Mouse (Mus musculus) testis, postnatal 10 days (tissue): Measurements from ENCODE around the gene Rpl3.

Source experiments
- DNase-seq: peaks from one replicate; pipeline ENCODE4 v3.0.0; 2021; ENCODE audit warnings: low spot score

Rpl3 gene

DNA sequence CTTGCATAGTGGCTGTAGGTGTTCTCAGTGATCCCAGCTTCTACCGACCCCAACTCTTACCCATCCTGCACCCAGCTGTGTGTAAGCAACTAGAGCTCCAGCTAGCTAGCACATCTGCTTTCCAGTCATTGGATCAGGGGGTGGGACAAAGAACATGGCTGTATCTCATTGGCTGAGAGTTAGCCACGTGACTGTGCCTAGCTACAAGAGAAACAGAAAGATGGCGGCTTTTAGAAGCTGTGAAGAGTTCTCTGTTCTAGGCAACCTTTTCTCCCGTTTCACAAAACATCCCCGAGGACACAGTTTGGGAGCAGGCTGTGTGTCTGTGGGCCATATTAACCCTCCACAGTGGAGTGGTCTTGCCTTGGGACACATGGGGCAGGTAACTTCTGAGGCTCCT lies 23.6 kb upstream of the Rpl3 start:
- DNase-seq = peak; percentile 47

DNA sequence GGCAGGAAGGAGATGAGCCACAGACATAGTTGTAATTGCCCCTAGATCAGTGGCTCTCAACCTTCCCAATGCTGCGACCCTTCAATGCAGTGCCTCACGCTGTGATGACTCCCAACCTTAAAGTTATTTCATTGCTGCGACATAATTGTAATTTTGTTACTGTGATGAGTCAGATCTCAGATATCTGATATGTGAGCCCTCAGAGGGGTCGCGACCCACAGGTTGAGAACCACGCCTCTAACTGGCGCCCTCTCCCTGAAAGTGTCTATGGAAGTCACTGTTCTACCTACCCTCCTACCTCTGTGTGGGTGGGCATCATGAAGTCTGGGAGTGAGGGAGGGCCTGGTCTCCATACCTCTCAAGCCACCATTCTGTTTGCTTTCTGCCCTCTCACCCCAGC lies 22.7 kb upstream of the Rpl3 start:
- DNase-seq = no peak

DNA sequence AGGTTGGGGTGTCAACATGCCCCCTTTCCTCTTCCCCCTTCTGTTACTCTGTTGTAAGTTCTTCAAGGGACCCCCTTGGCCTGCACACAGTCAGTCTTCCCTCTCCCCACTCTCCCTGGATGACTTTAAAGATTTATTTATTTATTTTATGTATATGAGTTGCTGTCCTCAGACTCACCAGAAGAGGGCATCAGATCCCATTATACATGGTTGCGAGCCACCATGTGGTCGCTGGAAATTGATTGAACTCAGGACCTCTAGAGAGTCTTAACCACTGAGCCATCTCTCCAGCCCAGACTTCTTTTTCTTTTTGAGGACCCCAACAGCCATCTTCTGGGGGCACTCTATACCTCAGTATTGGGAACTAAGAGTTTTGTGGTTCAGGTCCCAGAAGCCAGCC lies 20.8 kb upstream of the Rpl3 start:
- no peak for DNase-seq

DNA sequence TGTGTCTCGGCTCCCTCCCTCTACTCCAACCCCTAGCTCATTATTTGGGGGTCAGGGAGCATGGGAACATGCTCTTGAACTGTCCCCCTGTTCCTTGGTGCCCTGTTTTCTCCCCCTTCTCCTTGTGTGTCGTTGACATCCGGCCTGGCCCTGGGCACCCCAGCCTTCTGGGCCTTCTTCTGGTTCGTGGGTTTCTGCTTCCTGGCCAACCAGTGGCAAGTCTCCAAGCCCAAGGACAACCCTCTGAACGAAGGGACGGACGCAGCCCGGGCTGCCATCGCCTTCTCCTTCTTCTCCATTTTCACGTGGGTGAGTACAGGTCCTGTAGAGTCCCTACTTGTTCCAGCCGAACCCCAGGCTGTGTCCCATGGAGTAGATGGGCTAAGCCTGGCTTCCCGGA lies 19.8 kb upstream of the Rpl3 start:
- no peak for DNase-seq

DNA sequence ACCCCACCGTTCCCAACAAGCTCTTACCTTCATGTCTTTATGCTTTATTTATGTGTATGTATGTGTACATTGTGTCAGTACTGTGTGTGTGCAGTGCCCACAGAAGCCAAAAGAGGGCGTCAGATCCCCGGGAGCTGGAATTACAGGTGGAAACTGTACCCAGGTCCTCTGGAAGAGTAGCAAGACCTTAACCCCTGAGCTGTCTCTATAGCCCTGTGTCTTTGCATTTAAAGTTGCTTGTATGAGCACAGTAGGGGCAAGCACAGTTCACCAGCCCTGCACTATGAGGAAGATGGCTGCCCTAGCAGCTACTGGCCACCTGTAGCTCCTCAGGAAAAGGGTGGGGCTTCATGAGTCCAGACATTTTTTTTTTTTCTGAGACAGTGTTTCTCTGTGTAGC lies 15.9 kb upstream of the Rpl3 start:
- DNase-seq = peak; percentile 36

DNA sequence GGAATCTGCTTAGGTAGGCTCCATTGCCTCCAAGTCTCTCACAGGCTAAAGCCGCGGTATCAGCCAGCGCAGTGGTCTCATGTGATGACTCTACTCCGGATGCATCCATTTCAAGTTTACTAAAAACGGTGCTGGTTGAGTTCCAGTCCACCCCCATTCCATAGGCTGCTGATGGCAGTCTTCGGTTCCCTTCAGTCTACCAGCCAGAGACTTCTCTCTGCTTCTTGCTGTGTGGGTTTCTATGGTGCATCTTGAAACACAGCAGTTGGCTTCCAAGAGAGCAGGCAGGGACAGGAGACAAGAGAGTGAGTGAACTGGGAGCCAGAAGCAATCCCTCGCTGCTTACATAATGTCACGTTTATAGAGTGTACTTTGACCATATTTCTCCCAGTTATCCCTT lies 15.5 kb upstream of the Rpl3 start:
- DNase-seq = no peak

DNA sequence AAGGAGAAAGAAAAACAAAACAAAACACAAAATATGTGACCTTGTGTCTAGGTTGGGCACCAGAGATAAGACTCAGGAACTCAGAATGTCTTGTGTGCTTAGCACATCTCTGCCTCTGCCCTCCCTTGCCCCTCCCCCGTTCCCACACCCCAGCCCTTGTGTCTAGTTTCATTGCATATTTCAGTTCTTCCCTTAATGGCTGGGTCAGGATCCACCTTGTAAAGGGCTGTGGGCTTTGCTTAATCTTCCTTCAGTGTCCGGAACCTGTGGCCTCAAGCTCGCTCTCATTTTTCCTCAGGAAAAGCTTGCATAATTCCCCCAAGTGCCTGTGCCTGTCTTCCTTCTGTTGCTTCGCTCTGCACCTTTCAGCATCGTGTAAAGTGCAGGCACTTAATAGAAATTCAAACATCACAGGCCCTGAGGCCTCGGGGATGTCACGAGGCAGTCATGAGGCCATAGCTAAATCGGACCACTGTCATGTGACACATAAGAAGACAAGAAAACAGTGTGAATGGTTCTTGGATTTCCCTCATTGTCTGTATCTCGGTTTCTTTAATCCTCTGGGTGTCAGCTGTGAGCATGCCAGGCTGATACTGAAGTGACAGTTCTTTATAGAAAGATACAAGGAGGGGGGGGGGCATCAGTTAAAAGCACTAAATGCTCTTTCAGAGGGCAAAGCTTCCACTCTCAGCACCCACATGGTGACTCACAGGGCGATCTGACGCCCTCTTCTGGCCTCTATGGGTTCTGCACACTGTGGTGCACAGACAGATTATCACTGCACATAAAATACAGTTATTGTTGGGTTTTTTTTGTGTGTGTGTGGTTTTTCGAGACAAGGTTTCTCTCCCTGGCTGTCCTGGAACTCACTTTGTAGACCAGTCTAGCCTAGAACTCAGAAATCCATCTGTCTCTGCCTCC lies 14.1 kb upstream of the Rpl3 start:
- DNase-seq = peak; percentile 67

DNA sequence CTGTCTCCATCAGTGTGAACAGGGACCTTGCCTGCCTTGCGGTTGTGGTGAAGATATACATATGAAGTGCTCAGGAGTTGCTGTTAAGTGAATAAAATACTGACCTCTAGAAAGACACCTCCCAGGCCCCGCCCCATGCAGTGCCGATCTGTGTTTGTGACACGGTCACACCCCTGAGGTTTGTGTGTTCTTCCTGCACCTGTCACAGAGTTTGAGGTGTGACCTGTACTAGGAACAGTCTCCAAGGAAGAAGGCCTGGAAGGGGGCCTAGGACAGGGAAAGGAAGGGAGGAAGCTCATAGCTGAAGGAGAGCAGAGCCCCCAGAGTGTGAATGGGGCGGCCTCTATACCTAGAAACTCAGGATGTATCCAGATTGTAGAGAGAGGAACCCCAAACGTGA lies 10.8 kb upstream of the Rpl3 start:
- DNase-seq = peak; percentile 40

DNA sequence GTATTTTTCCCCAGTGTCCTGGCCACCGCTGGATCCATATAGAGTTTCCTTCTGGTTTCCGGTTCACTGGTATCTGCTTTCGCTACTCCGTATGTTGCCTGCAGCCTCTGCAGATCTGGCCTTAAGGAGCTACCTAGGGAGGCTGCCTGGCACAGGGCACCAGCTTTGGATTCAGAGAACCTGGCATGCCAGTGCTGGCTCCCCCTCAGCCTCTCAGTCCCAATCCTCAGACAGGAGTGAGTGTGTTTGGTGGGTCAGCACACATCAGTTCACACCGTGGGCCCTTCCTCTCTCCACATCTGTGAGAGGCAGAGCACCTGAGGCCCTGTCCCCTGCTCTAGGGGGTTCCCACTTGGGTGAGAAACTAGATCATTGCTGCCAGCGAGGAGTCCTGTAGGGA lies 9.8 kb upstream of the Rpl3 start:
- peak; percentile 35 for DNase-seq

DNA sequence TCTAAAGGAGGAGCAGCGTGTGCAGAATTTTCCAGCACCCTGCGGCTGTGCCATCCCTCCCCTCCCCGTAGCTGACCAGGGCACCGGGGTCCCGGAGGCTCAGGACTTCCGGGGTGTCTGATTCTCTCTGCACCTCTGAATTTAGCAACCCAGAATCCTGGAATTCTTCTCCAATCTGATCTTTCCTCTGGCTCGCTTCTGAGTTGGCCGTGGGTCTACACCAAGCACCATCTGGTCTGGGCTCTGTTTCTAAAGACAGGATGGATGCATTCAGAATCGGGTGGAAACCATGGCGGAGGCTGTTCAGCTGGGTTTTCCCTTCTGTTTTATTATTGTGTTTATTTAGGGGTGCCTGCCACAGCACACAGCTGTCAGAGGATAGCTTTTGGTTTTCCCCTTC lies 9.2 kb upstream of the Rpl3 start:
- peak; percentile 41 for DNase-seq

DNA sequence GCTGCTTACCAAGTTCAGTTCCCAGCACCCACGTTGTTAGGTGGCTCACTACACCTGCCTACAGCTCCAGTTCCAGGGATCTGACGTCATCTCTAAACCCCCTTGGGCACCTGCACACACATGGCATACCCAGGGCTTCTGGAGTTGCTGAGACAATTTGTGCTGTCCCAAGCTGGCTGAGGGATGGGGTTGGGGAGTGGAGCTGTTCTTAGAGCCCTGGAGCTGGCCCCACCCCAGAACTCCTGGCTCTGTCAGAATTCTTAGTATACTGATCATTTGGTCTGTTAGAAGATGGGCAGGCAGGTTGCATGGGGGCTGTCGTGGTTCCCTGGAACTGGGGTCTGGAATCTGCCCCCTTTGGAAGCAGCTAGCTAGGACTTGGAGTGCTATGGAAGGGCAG lies 8.5 kb upstream of the Rpl3 start:
- DNase-seq = peak; percentile 38

DNA sequence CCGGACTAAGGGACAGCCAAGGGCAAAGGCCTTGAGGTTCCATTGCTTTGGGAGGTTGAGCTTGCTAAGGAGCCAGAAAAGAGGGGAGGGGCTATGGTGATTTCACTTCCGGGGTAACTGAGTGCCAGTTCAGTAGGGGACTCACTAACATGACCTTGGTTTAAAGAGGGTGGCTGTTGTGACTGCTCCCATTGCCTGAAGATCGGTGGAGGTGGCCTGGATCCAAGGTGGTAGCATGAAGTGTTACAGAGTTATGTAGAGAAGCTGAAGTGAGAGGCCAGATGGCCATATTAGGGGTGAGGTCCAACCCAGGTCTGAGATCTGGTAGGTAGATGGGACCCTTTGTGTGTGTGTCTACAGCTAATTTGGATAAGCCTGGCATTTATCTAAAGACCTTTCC lies 7.8 kb upstream of the Rpl3 start:
- DNase-seq = peak; percentile 45

DNA sequence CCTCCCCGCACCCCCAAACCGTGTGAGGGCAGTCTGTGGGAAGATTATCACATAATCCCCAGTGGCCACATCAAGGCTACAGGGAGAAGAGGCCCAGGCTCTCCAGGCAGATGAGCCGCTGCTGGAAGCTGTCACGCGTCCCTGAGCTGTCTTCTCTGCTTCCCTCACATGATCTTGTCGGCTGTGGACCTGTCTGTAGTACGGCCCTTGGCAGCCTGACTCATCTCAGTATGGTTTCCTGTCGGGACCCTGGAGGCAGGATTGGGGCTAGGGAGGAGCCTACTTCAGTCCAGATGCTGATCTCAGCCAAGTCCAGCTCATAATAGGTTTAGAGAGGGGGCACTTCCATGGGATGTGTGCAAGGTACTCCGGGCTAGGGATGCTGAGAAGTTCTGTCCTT lies 7.1 kb upstream of the Rpl3 start:
- DNase-seq = no peak

DNA sequence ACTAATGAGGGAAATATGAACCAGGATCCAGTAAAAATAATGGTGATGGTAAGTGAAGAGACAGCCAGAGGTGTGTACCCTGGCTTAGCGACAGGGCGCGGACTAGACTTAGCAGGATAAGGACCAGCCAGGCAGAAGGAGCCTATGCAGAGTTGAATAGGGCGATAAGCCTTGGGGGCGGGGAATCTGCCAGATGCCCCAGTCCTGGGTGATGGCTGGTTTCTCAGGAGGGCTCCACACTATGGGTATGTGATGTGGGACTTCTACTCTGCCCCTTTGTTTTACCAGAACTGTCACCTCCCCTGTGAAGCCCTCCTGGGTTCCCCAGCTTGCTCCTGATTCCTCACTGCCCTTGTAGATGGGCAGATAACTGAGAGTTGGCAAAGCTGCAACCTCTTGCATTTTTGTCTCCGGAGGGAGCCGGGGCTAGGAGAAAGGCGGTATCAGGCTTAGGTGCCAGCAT lies 6.4 kb upstream of the Rpl3 start:
- no peak for DNase-seq

DNA sequence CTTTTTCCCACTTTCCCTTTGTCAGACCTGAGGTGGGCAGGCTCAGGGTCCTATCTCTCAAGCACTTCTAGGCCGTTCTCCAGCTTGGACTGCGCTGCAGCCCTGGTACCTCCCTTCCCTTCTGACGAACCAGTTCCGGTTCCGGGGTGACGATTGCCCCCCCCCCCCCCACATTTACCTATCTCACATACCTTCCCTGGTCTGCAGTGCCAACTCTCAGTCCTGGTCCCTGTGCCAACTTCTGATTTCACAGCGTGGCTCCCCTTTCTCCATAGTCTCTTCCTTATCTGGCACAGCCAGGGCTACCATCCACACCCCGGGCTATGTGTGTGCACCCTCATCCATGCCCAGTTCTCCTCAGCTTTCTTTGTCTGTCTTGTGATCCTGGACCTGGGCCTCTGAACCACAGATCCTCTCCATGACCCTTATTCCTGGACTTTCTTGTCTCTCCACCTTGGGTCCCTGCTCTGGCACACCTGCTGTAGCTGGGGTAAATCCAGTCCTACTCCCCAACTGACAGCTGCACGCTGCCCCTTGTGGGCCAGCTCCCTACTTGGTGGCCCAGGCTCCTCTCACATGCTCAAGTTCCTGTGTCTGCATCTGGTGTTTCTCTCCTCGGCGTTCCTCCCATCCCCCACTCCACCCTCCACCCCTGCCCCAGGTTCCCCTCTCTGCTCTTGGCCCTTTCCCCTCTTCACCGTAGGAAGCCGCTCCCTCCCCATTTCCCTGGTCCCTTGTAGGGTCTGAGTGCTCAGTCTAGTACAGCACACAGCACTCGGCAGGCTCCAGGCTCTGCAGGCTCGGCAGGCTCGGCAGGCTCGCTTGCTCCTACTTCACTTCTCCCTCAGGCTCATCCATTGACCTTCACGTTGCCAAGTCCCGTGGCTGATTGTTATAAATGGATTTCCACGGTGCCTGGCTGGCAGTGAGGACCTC lies 5.5 kb upstream of the Rpl3 start:
- DNase-seq = peak; percentile 75

DNA sequence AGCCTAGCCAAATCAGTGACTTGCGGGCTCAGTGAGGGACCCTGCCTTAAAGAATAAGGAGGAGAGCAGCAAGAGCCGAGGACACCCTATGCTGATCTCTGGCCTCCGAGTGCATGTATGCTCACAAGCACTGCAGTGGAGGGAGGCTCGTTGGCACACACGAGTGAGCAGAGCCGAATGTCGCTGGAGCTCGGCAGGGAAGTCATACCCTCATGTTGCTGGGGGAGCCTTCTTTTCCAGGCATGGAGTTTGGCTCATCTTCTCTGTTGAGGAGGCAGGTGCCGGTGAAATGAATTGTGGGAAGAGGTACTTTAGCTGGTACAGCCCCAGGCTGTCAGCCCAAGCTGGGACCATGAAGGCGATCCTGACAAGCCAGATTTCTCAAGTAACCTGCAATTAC lies 4.7 kb upstream of the Rpl3 start:
- no peak for DNase-seq

DNA sequence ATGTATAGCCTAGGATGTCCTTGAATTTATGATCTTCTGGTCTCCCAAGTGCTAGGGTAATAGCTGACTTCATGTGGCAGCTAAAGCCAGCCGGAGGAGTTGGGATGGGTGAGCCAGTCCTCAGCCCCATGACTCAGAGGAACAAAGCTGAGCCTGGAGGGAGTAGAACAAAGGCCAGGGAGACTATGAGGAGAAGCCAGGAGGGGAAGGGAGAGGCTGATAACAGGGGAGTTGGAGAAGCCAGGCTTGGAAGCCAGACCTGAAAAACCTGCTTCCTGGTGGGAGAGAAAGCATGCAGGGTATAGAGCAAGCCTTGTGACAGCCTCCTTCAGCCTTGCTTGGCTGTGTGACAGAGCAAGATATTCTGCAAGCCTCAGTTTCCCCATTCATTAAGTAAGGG lies 3.9 kb upstream of the Rpl3 start:
- DNase-seq = no peak

DNA sequence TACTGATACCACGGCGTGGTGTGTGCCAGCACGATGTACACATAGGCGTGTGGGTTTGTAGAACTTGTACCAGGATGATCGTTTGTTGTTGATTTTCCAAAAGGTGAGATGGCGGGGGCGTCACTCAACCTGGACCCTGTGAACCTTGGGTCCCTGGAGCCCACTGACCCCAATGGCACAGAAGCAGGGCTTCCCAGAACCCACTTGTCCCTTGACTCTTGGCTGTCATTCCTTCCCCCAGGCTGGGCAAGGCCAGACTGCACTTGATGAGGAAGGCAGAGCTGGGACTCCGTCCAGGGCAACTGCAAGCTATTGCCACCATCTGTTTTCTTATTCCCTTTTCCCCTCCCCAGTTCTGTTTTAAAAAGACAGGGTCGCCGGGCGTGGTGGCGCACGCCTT lies 2.5 kb upstream of the Rpl3 start:
- DNase-seq = no peak

DNA sequence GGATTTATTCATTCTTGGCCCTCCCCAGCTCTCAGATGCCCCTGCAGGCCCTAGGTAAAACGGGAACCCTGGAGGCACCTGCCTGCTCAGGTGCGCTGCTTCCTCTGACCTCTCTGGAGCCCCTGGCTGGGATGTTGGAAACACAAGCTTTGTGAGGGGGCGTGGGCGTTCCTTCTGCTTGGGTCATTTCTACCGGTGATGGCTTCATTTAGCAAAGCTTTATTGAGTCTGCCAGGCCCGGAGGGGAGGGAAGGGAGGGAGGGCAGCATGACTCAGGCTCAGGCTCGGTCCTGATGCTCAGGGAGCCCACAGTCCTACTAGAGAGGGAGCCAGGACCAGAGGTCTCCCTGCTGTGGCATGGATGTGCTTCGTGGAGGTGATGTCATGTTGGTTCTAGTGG lies 931 bp upstream of the Rpl3 start:
- peak; percentile 49 for DNase-seq

DNA sequence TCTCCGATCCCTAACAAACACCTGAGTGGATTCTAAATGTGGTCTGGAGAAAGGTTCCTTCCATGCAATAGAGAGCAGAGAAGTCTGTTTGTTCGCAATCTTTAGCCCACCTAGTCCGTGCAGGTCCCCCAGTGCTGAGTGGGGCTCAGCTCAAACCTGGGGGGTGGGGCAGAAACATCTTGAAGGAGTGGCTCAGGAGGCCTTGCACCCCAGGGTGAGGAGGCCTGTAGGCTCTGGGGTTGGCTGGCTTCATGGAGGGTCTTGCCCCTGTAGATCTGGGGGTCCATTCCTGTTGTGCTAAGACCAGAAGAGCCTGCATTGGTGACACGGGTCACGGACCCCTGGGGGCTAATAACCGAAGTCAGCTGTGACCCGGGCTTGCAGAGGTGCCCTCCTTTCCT lies 373 bp upstream of the Rpl3 start:
- DNase-seq = peak; percentile 54

DNA sequence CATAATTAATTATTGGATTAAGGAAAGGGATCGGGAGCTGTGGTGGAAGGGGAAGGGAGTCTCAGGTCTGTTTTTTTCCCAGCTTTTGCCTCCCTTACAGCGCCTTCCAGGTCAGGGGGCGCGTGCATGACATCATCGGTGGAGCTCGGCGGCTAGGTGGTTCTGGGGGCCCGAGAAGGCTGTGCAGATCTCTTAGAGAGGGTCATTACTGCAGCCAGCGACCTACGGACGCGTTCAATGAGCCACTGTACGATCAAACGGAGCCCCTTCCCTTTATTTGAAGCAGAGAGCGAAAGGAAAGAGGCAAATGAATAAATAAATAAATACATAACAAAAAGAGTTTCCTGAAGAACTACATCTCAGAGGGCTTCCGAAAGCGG lies 937 bp downstream of the Rpl3 start:
- peak; percentile 49 for DNase-seq

DNA sequence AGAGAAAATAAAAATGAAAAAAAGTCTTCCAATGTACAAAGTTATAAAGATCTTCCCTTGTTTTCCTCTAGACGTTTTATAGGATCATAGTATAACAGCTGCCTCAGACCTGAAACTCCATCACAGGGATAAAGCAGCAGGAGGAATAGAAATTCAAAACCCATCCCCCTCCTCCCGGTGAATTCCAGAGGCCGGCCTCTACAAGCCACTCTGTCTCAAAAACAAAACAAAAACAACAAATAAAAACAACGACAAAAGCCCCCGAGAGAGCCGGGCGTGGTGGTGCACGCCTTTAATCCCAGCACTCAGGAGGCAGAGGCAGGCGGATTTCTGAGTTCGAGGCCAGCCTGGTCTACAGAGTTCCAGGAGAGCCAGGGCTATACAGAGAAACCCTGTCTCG lies 1.5 kb downstream of the Rpl3 start:
- peak; percentile 37 for DNase-seq

DNA sequence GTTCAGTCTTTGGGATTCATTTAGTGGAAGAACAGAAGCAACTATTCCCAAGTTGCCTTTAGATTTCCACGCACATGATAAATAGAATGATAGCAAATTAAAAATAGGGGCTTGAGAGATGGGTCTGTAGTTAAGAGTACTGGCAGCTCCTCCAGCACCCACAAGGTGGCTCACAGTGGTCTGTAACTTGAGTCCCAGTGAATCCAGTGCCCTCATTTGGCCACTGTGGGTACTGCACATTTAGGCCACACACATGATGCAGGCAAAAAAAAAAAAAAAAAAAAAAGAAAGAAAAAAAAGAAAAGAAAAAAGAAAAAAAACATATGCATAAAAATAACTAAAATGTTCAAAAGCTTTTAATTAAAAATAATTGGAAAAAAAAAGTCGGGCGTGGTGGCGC lies 3.0 kb downstream of the Rpl3 start:
- DNase-seq = peak; percentile 94
